Mouse (Mus musculus) adrenal gland, adult 10 weeks (tissue): ENCODE measurements around the gene Lnp1. TPM values are rescaled to one million over a fixed set of nuclear protein-coding genes. Genes with fewer than 3 reads are reported as not detected.

ENCODE experiments used
- polyA plus RNA-seq: library from polyadenylated mRNA; stranded (reverse); fragments of 350-450 nt; fragmentation: Illumina TruSeq; extraction: RNeasy Lipid Tissue Mini Kit (QIAGEN cat#74804); gene quantifications from one replicate; pipeline ENCODE4 v1.2.3, GENCODE M21; 2014; ENCODE audit warnings: low read depth, low replicate concordance

Lnp1 gene
- polyA plus RNA-seq, result not detected

DNA sequence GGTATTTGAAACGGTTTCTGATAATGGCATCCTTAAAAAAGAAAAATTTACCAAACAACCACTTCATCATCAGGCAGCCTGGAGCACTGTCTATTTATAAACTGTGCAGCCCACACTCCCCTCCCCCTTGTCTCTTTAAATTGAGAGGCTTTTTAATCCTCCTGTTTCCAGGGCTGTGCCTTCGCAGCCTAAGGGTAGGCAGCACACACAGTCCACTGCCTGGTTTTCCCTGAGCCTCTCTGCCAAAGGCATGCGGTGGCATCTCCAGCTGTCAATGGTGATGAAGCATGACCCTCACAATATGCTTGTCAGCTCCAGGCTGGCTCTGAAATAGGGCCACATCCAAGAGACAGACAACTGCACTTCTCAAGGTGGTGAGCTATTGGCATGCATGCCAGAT, at the start of gene Lnp1:
Gene Lnp1 (minus strand): TSS at position 39 of the 400 bp plus-strand sequence.

DNA sequence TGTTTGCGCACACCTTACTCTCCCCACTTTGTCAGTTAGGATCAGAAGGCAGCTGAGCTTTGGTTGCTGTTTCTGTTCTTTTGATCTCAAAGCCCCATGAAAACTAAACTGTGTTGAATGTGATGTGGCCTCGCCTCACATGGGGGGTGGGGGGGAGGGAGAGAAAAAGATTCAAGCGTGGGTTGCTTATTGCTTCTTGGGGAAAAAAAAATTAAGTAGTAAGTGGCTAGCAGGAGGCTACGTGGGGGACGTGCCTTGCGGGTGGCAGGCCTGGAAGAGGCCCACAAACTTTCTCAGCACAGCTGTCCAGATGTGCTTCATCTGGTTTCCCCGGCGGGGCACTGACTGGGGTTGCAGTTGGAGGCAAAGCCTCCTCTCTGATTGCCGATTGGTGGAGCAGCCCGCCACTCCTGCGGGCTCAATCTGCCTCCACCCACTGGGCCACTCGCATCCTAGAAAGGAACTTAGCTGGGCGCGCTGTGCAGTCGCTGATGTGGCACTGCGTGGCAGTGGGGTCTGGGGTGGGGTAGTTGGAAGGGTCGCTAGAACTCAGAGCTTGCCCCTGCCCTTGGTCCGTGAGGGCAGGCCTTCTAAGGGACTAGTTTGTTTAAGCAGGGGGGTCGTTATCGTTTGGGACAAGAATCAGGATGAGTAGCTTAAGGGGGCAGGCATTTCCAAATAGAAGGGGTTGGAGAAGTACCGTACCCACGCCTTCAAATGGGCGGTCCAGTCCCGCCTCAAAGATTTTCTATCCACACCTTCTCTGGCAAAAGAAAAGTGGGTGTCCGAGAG, 41.8 kb downstream of the Lnp1 start, which contains the start of gene Tmem45a:
Gene Tmem45a (minus strand): TSS at position 343 of the 792 bp plus-strand sequence.

Other genes starting within 250 kb of the Lnp1 start
- 358 TPM for gene Tfg, start 210.6 kb downstream of the Lnp1 start, polyA plus RNA-seq
- 0.41 TPM for gene Adgrg7, start 132.2 kb downstream of the Lnp1 start, polyA plus RNA-seq
- gene Tmem45a, start 41.9 kb downstream of the Lnp1 start, polyA plus RNA-seq, result 12.0 TPM
- gene Tmem45a2, start 143.3 kb upstream of the Lnp1 start, polyA plus RNA-seq, result 1.2 TPM
- 183 TPM for gene Tomm70a, start 193.6 kb upstream of the Lnp1 start, polyA plus RNA-seq
- 64.9 TPM for gene Nit2, start 239.3 kb upstream of the Lnp1 start, polyA plus RNA-seq